Mouse (Mus musculus): ENCODE data around the gene Prkrip1. TPM values are rescaled to one million over a fixed set of nuclear protein-coding genes. Genes with fewer than 3 reads are reported as not detected.
A peak's percentile ranks its signal among the peaks of the same experiment; 100 is the strongest.

Gene Prkrip1
- polyA plus RNA-seq, 1 experiment from 2014 or later, result 46.6 TPM

DNA sequence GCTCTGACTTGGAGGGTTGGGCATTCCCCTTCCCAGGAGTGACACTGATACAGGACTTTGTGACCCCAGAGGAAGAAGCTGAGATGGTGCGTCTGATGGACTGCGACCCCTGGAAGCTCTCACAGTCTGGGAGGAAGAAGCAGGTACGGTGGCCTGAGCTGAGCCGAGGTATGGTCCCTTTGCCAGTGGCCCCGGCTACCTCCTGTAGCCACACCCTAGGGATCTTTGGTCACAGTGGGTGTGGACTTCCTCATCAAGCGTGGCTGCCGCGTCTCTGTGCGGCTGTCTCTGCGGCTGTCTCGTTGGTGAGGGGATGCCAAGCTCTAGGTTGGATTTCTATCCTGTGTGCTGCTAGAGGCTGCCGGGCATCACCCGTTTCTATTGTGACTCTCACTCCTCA, 59.4 kb downstream of the Prkrip1 start:
- H3K27ac ChIP-seq, result no peak overlapping the region
- no peaks in the 10 kb centered on the region for H3K27me3 ChIP-seq (ENCODE audit: insufficient read depth, low read length)
- H3K4me3 ChIP-seq (replicated peaks; ENCODE audit: low read depth, low read length), result no peak overlapping the region
- peaks cover 23% of the 10 kb centered on the region for H3K36me3 ChIP-seq (ENCODE audit: insufficient read depth, low read length)
- 90% methylated on average over 13 of the region's 13 CpGs for WGBS
- no peak overlapping the region for H3K9ac ChIP-seq (ENCODE audit: low read depth, low read length)
- H3K4me2 ChIP-seq (ENCODE audit: low read length), result no peak overlapping the region
- H3K4me1 ChIP-seq (replicated peaks; ENCODE audit: insufficient read depth, low read length), result no peaks in the 10 kb centered on the region
- no peaks in the 10 kb centered on the region for H3K9me3 ChIP-seq (replicated peaks; ENCODE audit: low read length)
- ATAC-seq (replicated peaks; ENCODE audit: low FRiP score, low read depth) (no peak), DNase-seq (ENCODE audit: low spot score) (no peak)
- no peak for TF ChIP-seq CTCF (IDR thresholded peaks at IDR 0.05; ENCODE audit: low read depth)

GRCm38 (mm10) chr5:136137658-136138274, 61.0 kb downstream of the Prkrip1 start:
- WGBS, result 79% methylated on average over 13 of the region's 13 CpGs
- H3K9ac ChIP-seq (ENCODE audit: low read depth, low read length), result no peak overlapping the region
- no peak overlapping the region for H3K4me3 ChIP-seq (replicated peaks; ENCODE audit: low read depth, low read length)
- H3K4me2 ChIP-seq (ENCODE audit: low read length), result no peak overlapping the region
- peak; percentile 72 for TF ChIP-seq CTCF (IDR thresholded peaks at IDR 0.05; ENCODE audit: low read depth)
- H3K36me3 ChIP-seq (ENCODE audit: insufficient read depth, low read length), result peaks cover 25% of the 10 kb centered on the region
- no peak for ATAC-seq (replicated peaks; ENCODE audit: low FRiP score, low read depth)
- H3K4me1 ChIP-seq (replicated peaks; ENCODE audit: insufficient read depth, low read length), result no peaks in the 10 kb centered on the region
- H3K27ac ChIP-seq, result no peak overlapping the region
- no peaks in the 10 kb centered on the region for H3K9me3 ChIP-seq (replicated peaks; ENCODE audit: low read length)
- peak; percentile 59 for DNase-seq (ENCODE audit: low spot score)
- H3K27me3 ChIP-seq (ENCODE audit: insufficient read depth, low read length), result no peaks in the 10 kb centered on the region

- peak overlapping the region; percentile 67 for H3K27ac ChIP-seq
These were observed 62.3 kb downstream of the Prkrip1 start for GRCm38 (mm10) chr5:136136292-136136990.

DNA sequence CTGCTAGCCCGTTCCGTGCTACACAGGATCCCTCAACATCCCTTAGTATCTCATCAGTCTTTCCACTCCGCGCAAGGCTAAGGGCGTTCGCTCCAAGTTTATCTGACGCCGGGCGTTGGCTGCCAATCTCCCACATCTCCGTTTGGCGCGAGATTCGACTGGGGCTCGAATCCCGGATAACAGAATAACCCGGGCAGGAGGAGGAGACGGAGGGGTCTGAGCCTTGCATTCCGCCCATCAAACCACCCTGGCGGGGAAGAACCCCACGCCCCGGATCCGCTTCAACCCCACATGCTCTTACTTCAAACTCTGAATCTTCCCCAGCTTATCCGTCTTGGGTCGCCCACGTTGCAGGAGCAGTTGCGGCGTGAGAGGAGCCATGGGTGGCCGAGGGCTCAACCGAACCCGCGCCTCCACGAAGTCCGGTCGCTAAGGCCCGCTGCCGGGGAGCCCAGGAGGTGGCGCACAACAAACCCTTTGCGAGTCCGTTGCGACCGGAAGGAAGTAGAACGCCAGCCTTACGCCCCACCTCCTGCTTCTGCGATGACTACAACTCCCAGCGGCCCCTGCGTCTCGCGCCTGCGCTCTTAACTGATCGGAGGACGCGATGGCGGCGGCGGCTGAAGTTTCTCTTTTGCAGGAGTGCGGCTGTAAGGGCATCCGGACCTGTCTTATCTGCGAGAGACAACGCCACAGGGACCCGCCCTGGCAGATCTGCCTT, 63.0 kb downstream of the Prkrip1 start, which contains the start of the genes Lrwd1 and Alkbh4:
Gene Lrwd1, minus strand, starts transcription at position 504 of the 721 bp plus-strand sequence.
Gene Alkbh4, plus strand, starts transcription at position 576 of the 721 bp plus-strand sequence.
- Histone ChIP-seq H3K9me3 (replicated peaks; ENCODE audit: low read length) (no peaks in the 10 kb centered on the region), H3K4me2 (ENCODE audit: low read length) (peak within 1 kb of the TSS; percentile 82), H3K27ac (peak within 1 kb of the TSS; percentile 67), H3K9ac (ENCODE audit: low read depth, low read length) (peak within 1 kb of the TSS; percentile 75), H3K4me3 (replicated peaks; ENCODE audit: low read depth, low read length) (peak within 1 kb of the TSS; percentile 80), H3K36me3 (ENCODE audit: insufficient read depth, low read length) (peaks cover 33% of the 10 kb centered on the region), H3K27me3 (ENCODE audit: insufficient read depth, low read length) (no peaks in the 10 kb centered on the region), H3K4me1 (replicated peaks; ENCODE audit: insufficient read depth, low read length) (no peaks in the 10 kb centered on the region)
- DNase-seq (ENCODE audit: low spot score) (peak; percentile 99), ATAC-seq (replicated peaks; ENCODE audit: low FRiP score, low read depth) (peak; percentile 92)
- WGBS, result under 1% methylated on average over 60 of the region's 60 CpGs
- TF ChIP-seq CTCF (IDR thresholded peaks at IDR 0.05; ENCODE audit: low read depth), result peak; percentile 83

More at GRCm38 (mm10) chr5:136136292-136136990, 62.3 kb downstream of the Prkrip1 start:
- H3K36me3 ChIP-seq (ENCODE audit: insufficient read depth, low read length), result peaks cover 36% of the 10 kb centered on the region
- H3K9ac ChIP-seq (ENCODE audit: low read depth, low read length), result peak overlapping the region; percentile 75
- WGBS, result 5% methylated on average over 20 of the region's 20 CpGs
- H3K4me2 ChIP-seq (ENCODE audit: low read length), result peak overlapping the region; percentile 82
- no peaks in the 10 kb centered on the region for H3K9me3 ChIP-seq (replicated peaks; ENCODE audit: low read length)
- DNase-seq (ENCODE audit: low spot score), result no peak
- H3K4me1 ChIP-seq (replicated peaks; ENCODE audit: insufficient read depth, low read length), result no peaks in the 10 kb centered on the region
- H3K4me3 ChIP-seq (replicated peaks; ENCODE audit: low read depth, low read length), result peak overlapping the region; percentile 80
- no peaks in the 10 kb centered on the region for H3K27me3 ChIP-seq (ENCODE audit: insufficient read depth, low read length)
- no peak for TF ChIP-seq CTCF (IDR thresholded peaks at IDR 0.05; ENCODE audit: low read depth)
- no peak; the same call in 1 of the 2 replicates for ATAC-seq (replicated peaks; ENCODE audit: low FRiP score, low read depth)

Other genes with a start within 250 kb of the Prkrip1 start
- gene Ssc4d, start 224.4 kb downstream of the Prkrip1 start, polyA plus RNA-seq (2015; fragmentation: Nextera tagmentation; extraction: Ambion mirVana), result 6.7 and 7.5 TPM in 2 replicates
- 0.13 and 0.16 TPM in 2 replicates for gene Zp3, start 218.9 kb downstream of the Prkrip1 start, polyA plus RNA-seq (2015; fragmentation: Nextera tagmentation; extraction: Ambion mirVana)
- 21.8 and 22.7 TPM in 2 replicates for gene Dtx2, start 204.2 kb downstream of the Prkrip1 start, polyA plus RNA-seq (2015; fragmentation: Nextera tagmentation; extraction: Ambion mirVana)
- gene Upk3b, start 160.5 kb downstream of the Prkrip1 start, polyA plus RNA-seq (2015; fragmentation: Nextera tagmentation; extraction: Ambion mirVana), result 5.1 and 6.0 TPM in 2 replicates
- 4.0 and 6.1 TPM in 2 replicates for gene Upk3bl, start 144.5 kb downstream of the Prkrip1 start, polyA plus RNA-seq (2015; fragmentation: Nextera tagmentation; extraction: Ambion mirVana)
- 8.8 and 9.9 TPM in 2 replicates for gene Rasa4, start 115.0 kb downstream of the Prkrip1 start, polyA plus RNA-seq (2015; fragmentation: Nextera tagmentation; extraction: Ambion mirVana)
- 239 and 250 TPM in 2 replicates for gene Polr2j, start 82.3 kb downstream of the Prkrip1 start, polyA plus RNA-seq (2015; fragmentation: Nextera tagmentation; extraction: Ambion mirVana)
- gene Lrwd1, start 62.9 kb downstream of the Prkrip1 start, polyA plus RNA-seq (2015; fragmentation: Nextera tagmentation; extraction: Ambion mirVana), result 21.6 and 23.1 TPM in 2 replicates
- 12.2 and 15.4 TPM in 2 replicates for gene Alkbh4, start 62.8 kb downstream of the Prkrip1 start, polyA plus RNA-seq (2015; fragmentation: Nextera tagmentation; extraction: Ambion mirVana)
- 6.2 and 6.9 TPM in 2 replicates for gene Orai2, start 28.2 kb downstream of the Prkrip1 start, polyA plus RNA-seq (2015; fragmentation: Nextera tagmentation; extraction: Ambion mirVana)
- 3.1 and 4.1 TPM in 2 replicates for gene Sh2b2, start 47.6 kb upstream of the Prkrip1 start, polyA plus RNA-seq (2015; fragmentation: Nextera tagmentation; extraction: Ambion mirVana)

Measured in kidney, postnatal 0 days (tissue).